Mouse (Mus musculus) layer of hippocampus, postnatal 10 days (tissue): ENCODE results near the gene Cep295. TPM values are rescaled to one million over a fixed set of nuclear protein-coding genes. Genes with fewer than 3 reads are reported as not detected.

ENCODE experiments used
- microRNA-seq, 2 experiments: library from miRNA; unstranded; fragments of <30 nt; microRNA quantifications; one replicate each; pipeline ENCODE4 v1.2.0; 2021
- total RNA-seq, 2 experiments: library from RNA; stranded (reverse); gene quantifications; 2 replicates each; pipeline ENCODE4 v1.2.3; 2021

Gene Cep295
- total RNA-seq, 2 experiments from 2014 or later: 26.5 to 26.9 TPM

Small RNA genes lying within 50 kb of the gene (microRNA-seq; reads per million reads assigned to microRNA genes)
- gene Gm49349: 0 reads per million in 2 experiments
- gene mmu-mir-7650: 0 reads per million in 2 experiments

Other genes starting within 250 kb of the Cep295 start
- gene Hephl1, start 245.7 kb downstream of the Cep295 start, total RNA-seq: not detected
- 1 to 10 TPM; 7.0 to 7.2 TPM for gene Vstm5, start 118.7 kb downstream of the Cep295 start, total RNA-seq
- 10 to 100 TPM; 29.5 to 33.3 TPM for gene Med17, start 77.9 kb downstream of the Cep295 start, total RNA-seq
- gene Taf1d, start 51.6 kb downstream of the Cep295 start, total RNA-seq: 10 to 100 TPM; 41.4 to 42.6 TPM
- gene 4931406C07Rik, start 51.3 kb downstream of the Cep295 start, total RNA-seq: 10 to 100 TPM; 28.3 to 31.2 TPM
- 1 to 10 TPM; 5.5 to 8.7 TPM for gene Smco4, start 135.6 kb upstream of the Cep295 start, total RNA-seq